Mouse (Mus musculus) forebrain, embryonic 15.5 days (tissue): Measurements from ENCODE around the gene Top2a. TPM values are rescaled to one million over a fixed set of nuclear protein-coding genes. Genes with fewer than 3 reads are reported as not detected.

ENCODE experiments used
- ATAC-seq: fragments of 200-750 bp; cut with Nextera tagmentation; replicated peaks from 2 replicates; pipeline ENCODE4 v1.8.0; 2017; ENCODE audit warnings: mild to moderate bottlenecking, moderate TSS enrichment, moderate library complexity
- H3K27ac ChIP-seq: fragments of 300-500 bp; sonication (generic); replicated peaks from 2 replicates; pipeline ENCODE4 v1.5.1; 2015; ENCODE audit warnings: mild to moderate bottlenecking, inconsistent platforms
- H3K27me3 ChIP-seq: fragments of 300-500 bp; sonication (generic); 2 replicates; pipeline ENCODE4 v1.6.1; 2015; ENCODE audit warnings: inconsistent platforms
- H3K36me3 ChIP-seq: fragments of 300-500 bp; sonication (generic); 2 replicates; pipeline ENCODE4 v1.6.1; 2015; ENCODE audit warnings: mild to moderate bottlenecking, inconsistent platforms
- H3K4me1 ChIP-seq: fragments of 300-500 bp; sonication (generic); 2 replicates; pipeline ENCODE4 v1.6.1; 2015; ENCODE audit warnings: inconsistent platforms
- H3K4me2 ChIP-seq: fragments of 300-500 bp; sonication (generic); replicated peaks from 2 replicates; pipeline ENCODE4 v1.6.1; 2015; ENCODE audit warnings: mild to moderate bottlenecking, inconsistent platforms
- H3K4me3 ChIP-seq: fragments of 300-500 bp; sonication (generic); 2 replicates; pipeline ENCODE4 v1.5.1; 2015; ENCODE audit warnings: mild to moderate bottlenecking, inconsistent platforms
- H3K9ac ChIP-seq: fragments of 300-500 bp; sonication (generic); replicated peaks from 2 replicates; pipeline ENCODE4 v1.6.1; 2015; ENCODE audit warnings: mild to moderate bottlenecking, inconsistent platforms
- H3K9me3 ChIP-seq: fragments of 300-500 bp; sonication (generic); 2 replicates; pipeline ENCODE4 v1.6.1; 2016; ENCODE audit warnings: inconsistent platforms
- whole genome bisulfite sequencing: fragments of 180-500 bp; shearing (Covaris S2); methylation state at CpG from one replicate; pipeline ENCODE4 v1.1.7; 2015; ENCODE audit warnings: mixed read lengths; 5-methylcytosine and 5-hydroxymethylcytosine counted together
- polyA plus RNA-seq: library from polyadenylated mRNA; unstranded; fragments of >200 nt; fragmentation: Nextera tagmentation; extraction: Ambion mirVana; gene quantifications from 2 replicates; pipeline ENCODE4 v1.2.1, GENCODE M21; 2015

Gene Top2a
- polyA plus RNA-seq, 1 experiment from 2014 or later: 126 TPM

GRCm38 (mm10) chr11:98959437-98960312 lies 64.3 kb downstream of the Top2a start:
- Histone ChIP-seq H3K9ac (peak overlapping the region; percentile 54), H3K27me3 (peaks cover 12% of the 10 kb centered on the region; the same call in 1 of the 2 replicates), H3K9me3 (no peaks in the 10 kb centered on the region), H3K4me1 (peaks cover 66% of the 10 kb centered on the region), H3K27ac (peak overlapping the region; percentile 65), H3K36me3 (no peaks in the 10 kb centered on the region), H3K4me2 (peak overlapping the region; percentile 98), H3K4me3 (peak overlapping the region; percentile 62)
- under 1% methylated on average over 43 of the region's 43 CpGs for WGBS
- peak; percentile 30 for ATAC-seq

- no peaks in the 10 kb centered on the region for H3K9me3 ChIP-seq
- no peak overlapping the region for H3K9ac ChIP-seq
- no peaks in the 10 kb centered on the region; the same call in 1 of the 2 replicates for H3K27me3 ChIP-seq
- 82% methylated on average over 10 of the region's 10 CpGs for WGBS
- no peak overlapping the region for H3K4me3 ChIP-seq
- H3K36me3 ChIP-seq: no peaks in the 10 kb centered on the region
- no peak for ATAC-seq
- no peak overlapping the region for H3K27ac ChIP-seq
- no peak overlapping the region for H3K4me2 ChIP-seq
- H3K4me1 ChIP-seq: peaks cover 57% of the 10 kb centered on the region
These were observed 67.6 kb downstream of the Top2a start for GRCm38 (mm10) chr11:98956340-98956739.

- H3K27me3 ChIP-seq: no peaks in the 10 kb centered on the region
- H3K4me1 ChIP-seq: peaks cover 56% of the 10 kb centered on the region
- WGBS: 32% methylated on average over 7 of the region's 7 CpGs
- H3K4me2 ChIP-seq: no peak overlapping the region
- no peaks in the 10 kb centered on the region for H3K36me3 ChIP-seq
- no peak overlapping the region for H3K4me3 ChIP-seq
- H3K9ac ChIP-seq: no peak overlapping the region
- H3K9me3 ChIP-seq: no peaks in the 10 kb centered on the region
- no peak overlapping the region for H3K27ac ChIP-seq
- no peak for ATAC-seq
These were observed 68.2 kb downstream of the Top2a start for GRCm38 (mm10) chr11:98955707-98956235.

- ATAC-seq: peak; percentile 41; the same call in 1 of the 2 replicates
- peaks cover 54% of the 10 kb centered on the region for H3K4me1 ChIP-seq
- peak overlapping the region; percentile 64 for H3K27ac ChIP-seq
- no peaks in the 10 kb centered on the region for H3K36me3 ChIP-seq
- no peak overlapping the region for H3K9ac ChIP-seq
- H3K27me3 ChIP-seq: no peaks in the 10 kb centered on the region
- peak overlapping the region; percentile 27; the same call in 1 of the 2 replicates for H3K4me2 ChIP-seq
- 16% methylated on average over 17 of the region's 17 CpGs for WGBS
- no peaks in the 10 kb centered on the region for H3K9me3 ChIP-seq
- H3K4me3 ChIP-seq: no peak overlapping the region
These were observed 68.9 kb downstream of the Top2a start for GRCm38 (mm10) chr11:98954801-98955706.

- H3K4me2 ChIP-seq: peak overlapping the region; percentile 27
- WGBS: 3% methylated on average over 10 of the region's 10 CpGs
- H3K27me3 ChIP-seq: no peaks in the 10 kb centered on the region
- peak; percentile 18; the same call in 1 of the 2 replicates for ATAC-seq
- H3K4me1 ChIP-seq: peaks cover 47% of the 10 kb centered on the region
- no peaks in the 10 kb centered on the region for H3K9me3 ChIP-seq
- H3K4me3 ChIP-seq: no peak overlapping the region
- H3K36me3 ChIP-seq: no peaks in the 10 kb centered on the region
- peak overlapping the region; percentile 64 for H3K27ac ChIP-seq
- H3K9ac ChIP-seq: no peak overlapping the region
These were observed 69.6 kb downstream of the Top2a start for GRCm38 (mm10) chr11:98954373-98954772.

GRCm38 (mm10) chr11:98953835-98954320 lies 70.1 kb downstream of the Top2a start:
- H3K27me3 ChIP-seq: no peaks in the 10 kb centered on the region
- H3K4me3 ChIP-seq: no peak overlapping the region
- no peaks in the 10 kb centered on the region for H3K9me3 ChIP-seq
- H3K4me2 ChIP-seq: peak overlapping the region; percentile 27; the same call in 1 of the 2 replicates
- peaks cover 46% of the 10 kb centered on the region for H3K4me1 ChIP-seq
- 37% methylated on average over 13 of the region's 13 CpGs for WGBS
- 0 out of 2 replicates have a peak overlapping the region, but pooled peaks have one; percentile 64 for H3K27ac ChIP-seq
- ATAC-seq: no peak
- H3K36me3 ChIP-seq: no peaks in the 10 kb centered on the region
- no peak overlapping the region for H3K9ac ChIP-seq

GRCm38 (mm10) chr11:98953361-98953760 lies 70.6 kb downstream of the Top2a start:
- H3K27ac ChIP-seq: no peak overlapping the region
- H3K4me1 ChIP-seq: peaks cover 46% of the 10 kb centered on the region
- H3K27me3 ChIP-seq: no peaks in the 10 kb centered on the region
- no peak overlapping the region for H3K9ac ChIP-seq
- no peak overlapping the region for H3K4me2 ChIP-seq
- H3K4me3 ChIP-seq: no peak overlapping the region
- no peaks in the 10 kb centered on the region for H3K36me3 ChIP-seq
- H3K9me3 ChIP-seq: no peaks in the 10 kb centered on the region
- ATAC-seq: no peak
- WGBS: 10% methylated on average over 2 of the region's 2 CpGs

- no peaks in the 10 kb centered on the region for H3K36me3 ChIP-seq
- peaks cover 46% of the 10 kb centered on the region for H3K4me1 ChIP-seq
- WGBS: 70% methylated on average over 2 of the region's 2 CpGs
These were observed 71.3 kb downstream of the Top2a start for GRCm38 (mm10) chr11:98952736-98953135.

GRCm38 (mm10) chr11:98952111-98952510 lies 71.9 kb downstream of the Top2a start:
- Histone ChIP-seq H3K4me1 (peaks cover 46% of the 10 kb centered on the region), H3K4me2 (no peak overlapping the region), H3K9ac (no peak overlapping the region), H3K36me3 (no peaks in the 10 kb centered on the region), H3K27ac (no peak overlapping the region), H3K9me3 (no peaks in the 10 kb centered on the region), H3K27me3 (no peaks in the 10 kb centered on the region), H3K4me3 (no peak overlapping the region)
- 95% methylated on average over 1 of the region's 1 CpGs for WGBS
- no peak for ATAC-seq

More at GRCm38 (mm10) chr11:98952736-98953135, 71.3 kb downstream of the Top2a start:
- Histone ChIP-seq H3K4me3 (no peak overlapping the region), H3K27me3 (no peaks in the 10 kb centered on the region), H3K9ac (no peak overlapping the region), H3K4me2 (no peak overlapping the region), H3K27ac (no peak overlapping the region), H3K9me3 (no peaks in the 10 kb centered on the region)
- ATAC-seq: no peak

- H3K27ac ChIP-seq: peak overlapping the region; percentile 61
- no peaks in the 10 kb centered on the region for H3K9me3 ChIP-seq
- H3K9ac ChIP-seq: 0 out of 2 replicates have a peak overlapping the region, but pooled peaks have one; percentile 22
- peaks cover 46% of the 10 kb centered on the region for H3K4me1 ChIP-seq
- no peak overlapping the region for H3K4me3 ChIP-seq
- H3K36me3 ChIP-seq: no peaks in the 10 kb centered on the region
- H3K27me3 ChIP-seq: no peaks in the 10 kb centered on the region
- 57% methylated on average over 16 of the region's 16 CpGs for WGBS
- H3K4me2 ChIP-seq: no peak overlapping the region; the same call in 1 of the 2 replicates
- peak; percentile 73 for ATAC-seq
These were observed 72.7 kb downstream of the Top2a start for GRCm38 (mm10) chr11:98951026-98951906.

GRCm38 (mm10) chr11:98950484-98950883 lies 73.5 kb downstream of the Top2a start:
- H3K4me3 ChIP-seq: no peak overlapping the region
- no peak for ATAC-seq
- H3K4me2 ChIP-seq: no peak overlapping the region
- 0 out of 2 replicates have a peak overlapping the region, but pooled peaks have one; percentile 61 for H3K27ac ChIP-seq
- 88% methylated on average over 9 of the region's 9 CpGs for WGBS
- peaks cover 43% of the 10 kb centered on the region for H3K4me1 ChIP-seq
- H3K9ac ChIP-seq: no peak overlapping the region
- no peaks in the 10 kb centered on the region for H3K9me3 ChIP-seq
- H3K27me3 ChIP-seq: no peaks in the 10 kb centered on the region
- H3K36me3 ChIP-seq: no peaks in the 10 kb centered on the region
